Mouse (Mus musculus) liver, embryonic 14.5 days (tissue): ENCODE measurements around the gene Dop1a. TPM values are rescaled to one million over a fixed set of nuclear protein-coding genes. Genes with fewer than 3 reads are reported as not detected.

Source experiments
- ATAC-seq: fragments of 200-750 bp; cut with Nextera tagmentation; 2 replicates; pipeline ENCODE4 v1.8.0; 2017; ENCODE audit warnings: moderate number of reproducible peaks, mild to moderate bottlenecking, moderate library complexity; ENCODE audit not compliant: insufficient read depth
- DNase-seq, 3 experiments: peaks; one replicate each; pipeline ENCODE4 v3.0.0-alpha.2; 2012 to 2013; ENCODE audit warnings: low read depth in 3 of 3, low spot score in 3 of 3
- H3K27ac ChIP-seq: fragments of 300-500 bp; sonication (generic); 2 replicates; pipeline ENCODE4 v1.5.1; 2014; ENCODE audit warnings: moderate library complexity, mild to moderate bottlenecking, control low read depth, inconsistent platforms
- H3K27me3 ChIP-seq: fragments of 300-500 bp; sonication (generic); 2 replicates; pipeline ENCODE4 v1.6.1; 2014; ENCODE audit warnings: mild to moderate bottlenecking, low read length, moderate library complexity; ENCODE audit not compliant: control insufficient read depth, insufficient read depth
- H3K36me3 ChIP-seq: fragments of 300-500 bp; sonication (generic); replicated peaks from 2 replicates; pipeline ENCODE4 v1.6.1; 2014; ENCODE audit warnings: low read depth; ENCODE audit not compliant: control insufficient read depth, insufficient read depth
- H3K4me1 ChIP-seq, 2 experiments: fragments of 200-500 bp in 1 of 2; fragments of 300-500 bp in 1 of 2; sonication (generic) in 1 of 2; replicated peaks; 2 replicates each; pipeline ENCODE4 v1.6.1; 2012 to 2014; ENCODE audit warnings: antibody characterized with exemption in 1 of 2, inconsistent platforms in 1 of 2, low read length in 1 of 2; ENCODE audit not compliant: control insufficient read depth in 2 of 2, insufficient read depth in 2 of 2
- H3K4me2 ChIP-seq: fragments of 300-500 bp; sonication (generic); 2 replicates; pipeline ENCODE4 v1.6.1; 2014; ENCODE audit warnings: low read depth, mild to moderate bottlenecking, control low read depth, moderate library complexity
- H3K4me3 ChIP-seq, 2 experiments: fragments of 200-500 bp in 1 of 2; fragments of 300-500 bp in 1 of 2; sonication (generic) in 1 of 2; 2 replicates each; pipeline ENCODE4 v1.5.1; 2012 to 2014; ENCODE audit warnings: low read depth in 2 of 2, low read length in 2 of 2, mild to moderate bottlenecking in 2 of 2, control low read depth in 1 of 2, inconsistent platforms in 1 of 2, moderate library complexity in 1 of 2; ENCODE audit not compliant: insufficient read depth in 1 of 2
- H3K9ac ChIP-seq: fragments of 300-500 bp; sonication (generic); replicated peaks from 2 replicates; pipeline ENCODE4 v1.6.1; 2014; ENCODE audit warnings: mild to moderate bottlenecking, control low read depth, moderate library complexity
- H3K9me3 ChIP-seq: fragments of 300-500 bp; sonication (generic); 2 replicates; pipeline ENCODE4 v1.6.1; 2016; ENCODE audit warnings: low read length, mixed read lengths; ENCODE audit not compliant: control insufficient read depth
- CTCF ChIP-seq: IDR thresholded peaks from 2 replicates; pipeline ENCODE4 v1.5.1; 2016; ENCODE audit warnings: antibody characterized with exemption, low read depth, control low read depth
- EP300 ChIP-seq: IDR thresholded peaks from 2 replicates; pipeline ENCODE4 v1.6.1; 2016; ENCODE audit warnings: antibody characterized with exemption, low read depth
- WGBS: fragments of 180-500 bp; shearing (Covaris S2); extraction: QIAGEN DNeasy Blood & Tissue Kit; methylation state at CpG from one replicate; pipeline ENCODE4 v1.1.7; 2014; ENCODE audit not compliant: insufficient replicate concordance; 5-methylcytosine and 5-hydroxymethylcytosine counted together
- polyA plus RNA-seq, 2 experiments: library from polyadenylated mRNA; depleted of rRNA in 1 of 2; stranded (reverse) in 1 of 2; unstranded in 1 of 2; fragments of >200 nt; fragmentation: Nextera tagmentation in 1 of 2; extraction: Ambion mirVana in 1 of 2; gene quantifications; 2 replicates each; pipeline versions ENCODE4 v1.2.1 to v1.2.3; 2012 to 2014

Gene Dop1a
- polyA plus RNA-seq, 2 experiments: 3.1 to 4.6 TPM

- DNase-seq (no peak), ATAC-seq (peak; percentile 37; the same call in 1 of the 2 replicates)
- Histone ChIP-seq H3K4me3 (no peak overlapping the region), H3K27me3 (no peaks in the 10 kb centered on the region), H3K9me3 (no peaks in the 10 kb centered on the region), H3K36me3 (peaks cover 7% of the 10 kb centered on the region), H3K4me1 (no peaks in the 10 kb centered on the region), H3K9ac (no peak overlapping the region), H3K4me2 (no peak overlapping the region), H3K27ac (no peak overlapping the region)
- TF ChIP-seq EP300: no peak
- no peak for TF ChIP-seq CTCF
- 70% methylated on average over 5 of the region's 5 CpGs for WGBS
Measured at GRCm38 (mm10) chr9:86549637-86550162, 82.7 kb downstream of the Dop1a start.

GRCm38 (mm10) chr9:86550717-86551116, 83.8 kb downstream of the Dop1a start:
- no peak overlapping the region for H3K27ac ChIP-seq
- no peak overlapping the region for H3K4me2 ChIP-seq
- no peak overlapping the region for H3K4me3 ChIP-seq
- H3K9me3 ChIP-seq: no peaks in the 10 kb centered on the region
- no peaks in the 10 kb centered on the region for H3K27me3 ChIP-seq
- TF ChIP-seq CTCF: no peak
- no peak for TF ChIP-seq EP300
- H3K9ac ChIP-seq: no peak overlapping the region
- WGBS: 86% methylated on average over 3 of the region's 3 CpGs
- DNase-seq (no peak), ATAC-seq (no peak)
- peaks cover 8% of the 10 kb centered on the region for H3K36me3 ChIP-seq
- H3K4me1 ChIP-seq: no peaks in the 10 kb centered on the region

- TF ChIP-seq CTCF: no peak
- no peak for TF ChIP-seq EP300
- Histone ChIP-seq H3K27ac (no peak overlapping the region), H3K9ac (no peak overlapping the region), H3K36me3 (peaks cover 6% of the 10 kb centered on the region; the same call in 1 of the 2 replicates), H3K27me3 (no peaks in the 10 kb centered on the region), H3K9me3 (no peaks in the 10 kb centered on the region), H3K4me3 (no peak overlapping the region), H3K4me2 (no peak overlapping the region), H3K4me1 (no peaks in the 10 kb centered on the region)
- DNase-seq (no peak), ATAC-seq (no peak)
- WGBS: 74% methylated on average over 9 of the region's 9 CpGs
Measured at GRCm38 (mm10) chr9:86553886-86554285, 86.9 kb downstream of the Dop1a start.

- Histone ChIP-seq H3K9ac (no peak overlapping the region), H3K36me3 (peaks cover 6% of the 10 kb centered on the region; the same call in 1 of the 2 replicates), H3K9me3 (no peaks in the 10 kb centered on the region), H3K4me3 (no peak overlapping the region), H3K4me2 (no peak overlapping the region), H3K27ac (no peak overlapping the region), H3K4me1 (no peaks in the 10 kb centered on the region), H3K27me3 (no peaks in the 10 kb centered on the region)
- DNase-seq (no peak), ATAC-seq (no peak)
- WGBS: 83% methylated on average over 4 of the region's 4 CpGs
- no peak for TF ChIP-seq EP300
- TF ChIP-seq CTCF: no peak
Measured at GRCm38 (mm10) chr9:86554641-86555040, 87.7 kb downstream of the Dop1a start.

- H3K36me3 ChIP-seq: no peaks in the 10 kb centered on the region; the same call in 1 of the 2 replicates
- no peak for TF ChIP-seq EP300
- no peak for TF ChIP-seq CTCF
- WGBS: 66% methylated on average over 3 of the region's 3 CpGs
Measured at GRCm38 (mm10) chr9:86560543-86560942, 93.6 kb downstream of the Dop1a start.

More at GRCm38 (mm10) chr9:86560543-86560942, 93.6 kb downstream of the Dop1a start:
- no peak overlapping the region for H3K4me2 ChIP-seq
- no peaks in the 10 kb centered on the region for H3K9me3 ChIP-seq
- no peak overlapping the region for H3K9ac ChIP-seq
- DNase-seq (no peak), ATAC-seq (no peak)
- H3K4me3 ChIP-seq: no peak overlapping the region
- no peaks in the 10 kb centered on the region for H3K4me1 ChIP-seq
- no peaks in the 10 kb centered on the region for H3K27me3 ChIP-seq
- H3K27ac ChIP-seq: no peak overlapping the region
